Mouse (Mus musculus) liver, adult 2 months (tissue): ENCODE data around the gene Zbtb4. TPM values are rescaled to one million over a fixed set of nuclear protein-coding genes. Genes with fewer than 3 reads are reported as not detected.

Experiments used
- DNase-seq: peaks from one replicate; pipeline ENCODE4 v3.0.0-alpha.2; 2011; ENCODE audit warnings: low read depth, low spot score; ENCODE audit errors: extremely low read depth
- H3K27ac ChIP-seq: fragments of 200-500 bp; replicated peaks from 2 replicates; pipeline ENCODE4 v1.5.1; 2012; ENCODE audit warnings: low read depth, mild to moderate bottlenecking, control low read depth, inconsistent platforms, low read length; ENCODE audit not compliant: insufficient read depth
- H3K27me3 ChIP-seq: fragments of 200-500 bp; 2 replicates; pipeline ENCODE4 v1.6.1; 2012; ENCODE audit warnings: mild to moderate bottlenecking, moderate library complexity, low read length, inconsistent platforms; ENCODE audit not compliant: control insufficient read depth, insufficient read depth
- H3K36me3 ChIP-seq: fragments of 200-500 bp; 2 replicates; pipeline ENCODE4 v1.6.1; 2012; ENCODE audit warnings: low read length, inconsistent platforms; ENCODE audit not compliant: control insufficient read depth, insufficient read depth
- H3K4me1 ChIP-seq: fragments of 200-500 bp; 2 replicates; pipeline ENCODE4 v1.6.1; 2011; ENCODE audit warnings: low read length; ENCODE audit not compliant: control insufficient read depth, insufficient read depth
- H3K4me3 ChIP-seq: fragments of 200-500 bp; 2 replicates; pipeline ENCODE4 v1.5.1; 2011; ENCODE audit warnings: low read depth, mild to moderate bottlenecking, control low read depth, low read length, moderate library complexity; ENCODE audit not compliant: insufficient read depth
- H3K79me2 ChIP-seq: fragments of 200-500 bp; 2 replicates; pipeline ENCODE4 v1.6.1; 2012; ENCODE audit warnings: inconsistent platforms, mild to moderate bottlenecking, low read length, moderate library complexity; ENCODE audit not compliant: control insufficient read depth, insufficient read depth
- H3K9ac ChIP-seq: fragments of 200-500 bp; 2 replicates; pipeline ENCODE4 v1.6.1; 2012; ENCODE audit warnings: low read depth, mild to moderate bottlenecking, control low read depth, inconsistent platforms, low read length
- CTCF ChIP-seq: fragments of 200-500 bp; IDR thresholded peaks from 2 replicates; pipeline ENCODE4 v1.5.1; 2011; ENCODE audit warnings: low read depth, low read length, control low read depth
- POLR2A ChIP-seq: fragments of 200-500 bp; IDR thresholded peaks from 2 replicates; pipeline ENCODE4 v1.6.1; 2011; ENCODE audit warnings: low read length, control low read depth; ENCODE audit not compliant: insufficient read depth; ENCODE audit errors: extremely low read depth
- WGBS: fragments of 180-500 bp; shearing (Covaris S2); methylation state at CpG from one replicate; pipeline ENCODE4 v1.1.7; 2018; 5-methylcytosine and 5-hydroxymethylcytosine counted together
- polyA plus RNA-seq: library from polyadenylated mRNA; depleted of rRNA; stranded (reverse); fragments of >200 nt; gene quantifications from 2 replicates; pipeline ENCODE4 v1.2.3, GENCODE M21; 2012
- total RNA-seq: library from RNA; depleted of rRNA; stranded (reverse); fragments of >200 nt; gene quantifications from 2 replicates; pipeline ENCODE4 v1.2.3, GENCODE M21; 2014

Gene Zbtb4
- total and polyA plus RNA-seq, 2 experiments: 2.6 to 9.7 TPM

GRCm38 (mm10) chr11:69752686-69753085, 13.0 kb upstream of the Zbtb4 start:
- Histone ChIP-seq H3K9ac (no peak overlapping the region), H3K4me3 (no peak overlapping the region), H3K27me3 (no peaks in the 10 kb centered on the region), H3K36me3 (peaks cover 5% of the 10 kb centered on the region), H3K27ac (no peak overlapping the region), H3K4me1 (peaks cover 21% of the 10 kb centered on the region), H3K79me2 (peaks cover 29% of the 10 kb centered on the region; the same call in 1 of the 2 replicates)
- DNase-seq: peak; percentile 64
- TF ChIP-seq POLR2A: no peak
- TF ChIP-seq CTCF: no peak

- WGBS: 77% methylated on average over 5 of the region's 5 CpGs
- Histone ChIP-seq H3K4me1 (peaks cover 21% of the 10 kb centered on the region), H3K36me3 (peaks cover 2% of the 10 kb centered on the region), H3K79me2 (peaks cover 29% of the 10 kb centered on the region; the same call in 1 of the 2 replicates), H3K9ac (no peak overlapping the region), H3K27ac (no peak overlapping the region), H3K27me3 (no peaks in the 10 kb centered on the region), H3K4me3 (no peak overlapping the region)
- no peak for TF ChIP-seq POLR2A
- no peak for TF ChIP-seq CTCF
- no peak for DNase-seq
These were observed 11.5 kb upstream of the Zbtb4 start for GRCm38 (mm10) chr11:69754233-69754632.

GRCm38 (mm10) chr11:69754701-69755100, 11.0 kb upstream of the Zbtb4 start:
- H3K4me1 ChIP-seq: peaks cover 24% of the 10 kb centered on the region
- no peak for TF ChIP-seq CTCF
- no peak for TF ChIP-seq POLR2A
- H3K4me3 ChIP-seq: no peak overlapping the region
- H3K27ac ChIP-seq: no peak overlapping the region
- H3K27me3 ChIP-seq: no peaks in the 10 kb centered on the region
- H3K36me3 ChIP-seq: peaks cover 2% of the 10 kb centered on the region
- H3K9ac ChIP-seq: no peak overlapping the region
- peaks cover 29% of the 10 kb centered on the region; the same call in 1 of the 2 replicates for H3K79me2 ChIP-seq
- peak; percentile 67 for DNase-seq
- 25% methylated on average over 3 of the region's 3 CpGs for WGBS

GRCm38 (mm10) chr11:69757303-69758089, 8.2 kb upstream of the Zbtb4 start:
- WGBS: 32% methylated on average over 9 of the region's 9 CpGs
- no peaks in the 10 kb centered on the region for H3K36me3 ChIP-seq
- peak overlapping the region; percentile 52 for H3K4me3 ChIP-seq
- peaks cover 16% of the 10 kb centered on the region; the same call in 1 of the 2 replicates for H3K79me2 ChIP-seq
- no peaks in the 10 kb centered on the region for H3K27me3 ChIP-seq
- DNase-seq: no peak
- TF ChIP-seq CTCF: no peak
- TF ChIP-seq POLR2A: no peak
- H3K4me1 ChIP-seq: peaks cover 21% of the 10 kb centered on the region
- H3K9ac ChIP-seq: peak overlapping the region; percentile 17; the same call in 1 of the 2 replicates
- no peak overlapping the region; the same call in 1 of the 2 replicates for H3K27ac ChIP-seq

GRCm38 (mm10) chr11:69758090-69758456, 7.6 kb upstream of the Zbtb4 start:
- H3K4me1 ChIP-seq: peaks cover 18% of the 10 kb centered on the region
- WGBS: under 1% methylated on average over 26 of the region's 26 CpGs
- TF ChIP-seq CTCF (no peak), POLR2A (no peak; the same call in 1 of the 2 replicates)

More at GRCm38 (mm10) chr11:69758090-69758456, 7.6 kb upstream of the Zbtb4 start:
- Histone ChIP-seq H3K4me3 (peak overlapping the region; percentile 52), H3K27me3 (no peaks in the 10 kb centered on the region), H3K27ac (peak overlapping the region; percentile 52), H3K79me2 (peaks cover 11% of the 10 kb centered on the region; the same call in 1 of the 2 replicates), H3K9ac (peak overlapping the region; percentile 75), H3K36me3 (no peaks in the 10 kb centered on the region)
- peak; percentile 80 for DNase-seq
